Mouse (Mus musculus) megakaryocyte, embryonic 14.5 days (primary cell): ENCODE measurements at regions not wholly inside any gene's neighbourhood (a gene's known extent, or its start where the extent isn't known, plus 50 kb on each side); places are given as distances from the start of the nearest gene placed in this dataset.

Experiments
- FLI1 ChIP-seq: IDR thresholded peaks from 2 replicates; pipeline ENCODE4 v1.6.1; 2012; ENCODE audit warnings: low read length, inconsistent platforms, mixed read lengths
- GATA1 ChIP-seq: IDR thresholded peaks from 3 replicates; pipeline ENCODE4 v1.6.1; 2012; ENCODE audit warnings: mixed read lengths, low read length, inconsistent platforms, borderline replicate concordance

- no peak for TF ChIP-seq GATA1
- TF ChIP-seq FLI1: no peak
Observed at GRCm38 (mm10) chr14:25318909-25319308, 140.1 kb upstream of the Zmiz1 start.
